Mouse (Mus musculus) Patski (cell line): Measurements from ENCODE around the gene Barhl2. TPM values are rescaled to one million over a fixed set of nuclear protein-coding genes. Genes with fewer than 3 reads are reported as not detected.

ENCODE experiments used
- ATAC-seq: fragments of 100-300 bp; one replicate; pipeline ENCODE4 v1.8.0; 2021
- CTCF ChIA-PET: fragments of 350-600 bp; sonication (Branson Sonifier 250); formaldehyde crosslinking; loops from one replicate; lab custom pipeline; 2022; ENCODE audit warnings: inconsistent platforms; lab: Charles Lee
- POLR2A ChIA-PET: fragments of 350-600 bp; sonication (Branson Sonifier 250); formaldehyde crosslinking; loops from one replicate; lab custom pipeline; 2022; ENCODE audit warnings: antibody characterized with exemption, inconsistent platforms; lab: Charles Lee
- DNase-seq: peaks from one replicate; pipeline ENCODE4 v3.0.0-alpha.2; 2011; ENCODE audit warnings: low read depth, low spot score
- H3K27me3 ChIP-seq: fragments of 371-371 bp; one replicate; pipeline ENCODE4 v1.5.1; 2021
- CTCF ChIP-seq: fragments of 100-300 bp; IDR thresholded peaks from one replicate; pipeline ENCODE4 v1.5.1; 2021
- in situ Hi-C: fragments of 300-500 bp; cut with MboI; formaldehyde crosslinking; loops from 3 replicates; pipeline ENCODE4 v1.11.1; 2018; ENCODE audit warnings: low pct_unique_long_range_greater_than_20kb, mixed read lengths
- polyA plus RNA-seq: library from polyadenylated mRNA; unstranded; gene quantifications from one replicate; pipeline ENCODE4 v1.2.3, GENCODE M21; 2021

The Barhl2 gene
- polyA plus RNA-seq = not detected

DNA sequence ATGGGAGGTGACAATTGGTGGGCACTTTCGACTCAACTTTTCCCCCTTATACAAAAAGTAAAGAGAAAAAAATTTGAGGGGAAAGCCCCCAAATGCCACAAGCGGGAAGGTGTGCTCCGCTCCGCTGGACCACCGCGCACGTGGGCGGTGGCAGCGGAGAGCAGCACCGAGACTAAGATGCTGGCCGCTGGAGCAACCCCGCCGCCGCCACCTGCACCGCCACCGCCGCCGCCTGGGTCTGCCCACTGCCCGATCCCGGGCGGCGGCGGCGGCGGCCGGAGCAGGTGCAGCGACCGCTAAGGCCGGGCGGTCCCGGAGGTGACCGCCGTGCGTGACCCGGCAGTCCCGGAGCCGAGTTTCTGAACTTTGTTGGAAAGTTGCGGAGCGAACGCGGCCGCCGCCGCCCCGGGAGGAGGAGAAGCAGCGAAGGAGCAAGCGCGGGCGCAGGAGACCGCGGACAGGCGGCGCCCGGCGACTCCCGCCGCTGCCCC is at the start of gene Barhl2:
Gene Barhl2 (minus strand): TSS at position 181 of the 491 bp plus-strand sequence.
- peaks cover 78% of the 10 kb centered on the region for H3K27me3 ChIP-seq
- CTCF ChIA-PET = no interaction called here
- in situ Hi-C loops = no loop called here
- no peak for ATAC-seq
- DNase-seq = no peak
- no peak for TF ChIP-seq CTCF
- POLR2A ChIA-PET = no interaction called here

DNA sequence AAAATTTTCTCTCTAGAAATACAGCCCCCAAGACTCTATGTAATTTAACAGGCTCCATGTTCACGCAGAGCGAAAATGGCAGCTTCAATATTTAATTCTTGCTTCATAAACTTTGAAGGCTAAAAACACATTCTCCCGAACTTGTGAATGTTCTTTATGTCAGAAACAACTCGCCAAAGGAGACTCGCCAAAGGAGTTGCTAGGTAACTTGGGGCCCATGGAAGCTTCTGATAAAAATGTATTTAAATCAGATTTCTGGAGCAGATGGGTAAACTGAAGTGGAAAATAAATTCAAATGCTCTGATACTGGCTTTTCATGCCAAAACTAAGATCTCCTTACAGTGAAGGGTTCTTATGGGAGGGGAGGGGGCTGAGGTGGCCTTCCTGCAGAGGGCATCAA is 48.1 kb upstream of the Barhl2 start:
- in situ Hi-C loops = no loop called here
- peaks cover 19% of the 10 kb centered on the region for H3K27me3 ChIP-seq
- ATAC-seq = no peak
- TF ChIP-seq CTCF = no peak
- ChIA-PET POLR2A (no interaction called here), CTCF (no interaction called here)
- no peak for DNase-seq

GRCm38 (mm10) chr5:106502684-106503545 is 44.9 kb upstream of the Barhl2 start:
- peaks cover 26% of the 10 kb centered on the region for H3K27me3 ChIP-seq
- ATAC-seq (no peak), DNase-seq (no peak)
- TF ChIP-seq CTCF = no peak
- CTCF ChIA-PET = no interaction called here
- in situ Hi-C loops = no loop called here
- POLR2A ChIA-PET = no interaction called here

DNA sequence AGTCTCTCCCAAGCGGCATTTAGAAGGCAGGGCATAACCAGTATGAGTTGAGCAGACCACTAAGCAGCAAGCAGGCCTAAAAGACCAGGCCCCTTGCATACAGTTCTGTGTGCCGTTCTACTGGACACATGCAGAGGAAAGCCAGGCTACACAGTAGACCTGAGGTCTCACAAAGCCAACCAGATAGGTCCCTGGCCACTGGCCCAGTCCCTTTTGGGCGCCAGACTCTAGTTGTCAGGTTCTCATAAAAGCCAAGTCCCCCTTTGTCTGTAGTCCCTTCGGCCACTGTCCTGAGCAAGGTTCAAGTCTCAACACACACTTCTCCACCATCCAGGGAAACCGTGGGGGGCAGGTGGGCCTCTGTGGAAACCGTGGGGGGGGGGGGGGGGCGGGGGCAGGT is 44.3 kb upstream of the Barhl2 start:
- ATAC-seq (no peak), DNase-seq (no peak)
- ChIA-PET CTCF (no interaction called here), POLR2A (no interaction called here)
- in situ Hi-C loops = no loop called here
- no peak for TF ChIP-seq CTCF
- H3K27me3 ChIP-seq = peaks cover 26% of the 10 kb centered on the region

DNA sequence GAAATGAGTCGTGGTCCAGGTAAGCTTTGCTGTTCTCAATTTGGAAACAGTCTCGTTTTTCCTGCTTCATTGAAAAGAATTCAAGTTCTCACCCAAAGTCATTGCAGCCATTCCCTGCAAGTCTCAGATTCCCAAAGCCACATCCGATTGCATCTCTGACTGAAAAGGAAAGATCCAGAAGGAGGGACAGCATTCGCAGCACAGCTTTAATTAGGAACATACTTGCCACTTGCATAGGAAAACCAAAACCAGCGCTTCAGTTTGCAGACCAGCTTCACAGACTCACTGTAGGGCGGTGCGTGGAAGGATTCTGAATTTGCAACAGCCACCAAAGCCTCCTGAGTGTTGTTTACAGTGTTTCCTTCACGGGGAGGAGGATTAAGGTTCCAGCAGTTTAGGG is 33.8 kb upstream of the Barhl2 start:
- ChIA-PET CTCF (no interaction called here), POLR2A (no interaction called here)
- no peak for DNase-seq
- no peak for ATAC-seq
- no peak for TF ChIP-seq CTCF
- H3K27me3 ChIP-seq = peaks cover 7% of the 10 kb centered on the region
- in situ Hi-C loops = no loop called here

DNA sequence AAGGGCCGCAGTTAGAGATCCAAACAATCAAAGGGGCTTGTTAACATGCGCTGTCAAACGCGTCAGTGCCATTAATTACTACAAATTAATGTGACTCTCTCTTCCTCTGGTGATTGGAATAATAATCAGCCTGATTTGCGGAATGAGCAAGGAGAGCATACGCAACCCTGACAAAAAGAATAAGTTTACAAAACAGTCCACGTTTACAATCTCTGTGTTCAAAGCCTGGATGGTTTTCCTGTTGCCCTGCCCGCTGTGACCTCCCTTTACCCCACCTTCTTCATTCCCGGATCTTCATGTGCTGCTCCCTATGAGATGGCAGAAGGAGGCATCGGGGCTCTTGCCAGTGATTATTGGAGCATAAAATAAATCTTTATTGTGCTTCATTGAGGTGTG is 14.1 kb upstream of the Barhl2 start:
- DNase-seq (no peak), ATAC-seq (no peak)
- TF ChIP-seq CTCF = no peak
- CTCF ChIA-PET = no interaction called here
- in situ Hi-C loops = no loop called here
- H3K27me3 ChIP-seq = peaks cover 76% of the 10 kb centered on the region
- POLR2A ChIA-PET = no interaction called here

DNA sequence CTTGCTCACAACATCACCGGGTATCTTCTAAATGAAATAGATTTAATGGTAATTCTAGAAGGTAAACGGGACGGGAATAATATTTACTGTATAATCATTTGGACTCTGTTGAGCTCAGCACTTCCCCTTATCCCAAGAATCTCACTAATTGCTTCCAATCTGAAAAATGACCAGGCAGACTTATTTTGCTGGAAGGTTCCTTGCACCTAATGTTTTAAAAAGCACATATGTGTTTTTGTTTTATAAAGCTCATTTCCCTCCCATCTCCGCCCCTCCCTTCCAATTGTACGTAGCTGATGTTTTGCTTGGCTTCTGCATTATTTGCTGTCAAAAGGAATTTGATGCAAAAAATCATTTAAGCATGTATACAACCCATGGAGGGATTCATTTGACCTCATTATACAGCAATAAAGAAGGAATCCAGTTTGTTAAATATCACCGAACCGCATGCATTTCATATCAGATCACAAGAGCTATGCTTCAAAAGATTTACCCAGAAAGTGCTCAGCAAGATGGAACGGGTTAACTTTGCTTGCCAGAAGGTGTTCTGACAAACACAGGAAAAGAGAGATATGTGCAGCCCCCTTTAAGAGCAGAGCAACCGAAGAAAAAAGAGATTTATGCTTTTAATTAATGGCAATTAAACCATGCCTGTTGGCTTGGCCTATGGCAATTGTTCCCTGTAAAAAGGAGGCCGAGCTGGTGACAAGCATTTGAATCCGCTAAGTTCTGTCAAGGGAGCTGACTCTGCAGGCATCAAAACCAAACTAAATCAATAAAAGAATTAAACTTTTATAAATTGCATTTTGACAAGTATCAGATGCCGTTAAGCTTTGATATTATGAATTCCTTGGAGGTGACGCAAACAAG is 13.5 kb upstream of the Barhl2 start:
- ChIA-PET POLR2A (no interaction called here), CTCF (interaction anchor here (1.1 kb wide), 1 partner anchor 9 kb away, joined by 3 read pairs; no protein-coding TSS in a partner anchor)
- in situ Hi-C loops = no loop called here

GRCm38 (mm10) chr5:106465129-106465790 is 7.3 kb upstream of the Barhl2 start:
- ATAC-seq (no peak), DNase-seq (no peak)
- POLR2A ChIA-PET = no interaction called here

More for the DNA sequence above, 13.5 kb upstream of the Barhl2 start:
- peaks cover 80% of the 10 kb centered on the region for H3K27me3 ChIP-seq
- no peak for TF ChIP-seq CTCF
- DNase-seq (no peak), ATAC-seq (no peak)

GRCm38 (mm10) chr5:106464336-106465128 is 6.6 kb upstream of the Barhl2 start:
- peaks cover 67% of the 10 kb centered on the region for H3K27me3 ChIP-seq
- no peak for DNase-seq
- no peak for TF ChIP-seq CTCF
- ChIA-PET CTCF (interaction anchor here (0.8 to 1.1 kb wide), 2 partner anchors 14 to 15 kb away, joined by 3 to 4 read pairs; no protein-coding TSS in a partner anchor), POLR2A (no interaction called here)
- no peak for ATAC-seq
- in situ Hi-C loops = loop anchor here (5.0 kb wide), 2 partner anchors 183 to 338 kb away; no protein-coding TSS in a partner anchor

More at GRCm38 (mm10) chr5:106465129-106465790, 7.3 kb upstream of the Barhl2 start:
- in situ Hi-C loops = no loop called here
- CTCF ChIA-PET = no interaction called here
- TF ChIP-seq CTCF = no peak
- H3K27me3 ChIP-seq = peaks cover 69% of the 10 kb centered on the region
